Mouse (Mus musculus) midbrain, embryonic 14.5 days (tissue): ENCODE results near the gene Ube2t. TPM values are rescaled to one million over a fixed set of nuclear protein-coding genes. Genes with fewer than 3 reads are reported as not detected.
A peak's percentile ranks its signal among the peaks of the same experiment; 100 is the strongest.

Source experiments
- ATAC-seq: fragments of 200-750 bp; cut with Nextera tagmentation; 2 replicates; pipeline ENCODE4 v1.8.0; 2017; ENCODE audit warnings: moderate number of reproducible peaks, moderate library complexity; ENCODE audit not compliant: low FRiP score, low TSS enrichment
- DNase-seq: peaks from one replicate; pipeline ENCODE4 v3.0.0-alpha.2; 2015
- H3K27ac ChIP-seq: fragments of 300-500 bp; sonication (generic); replicated peaks from 2 replicates; pipeline ENCODE4 v1.5.1; 2014; ENCODE audit warnings: mild to moderate bottlenecking, low read depth, low read length, moderate library complexity
- H3K27me3 ChIP-seq: fragments of 300-500 bp; sonication (generic); 2 replicates; pipeline ENCODE4 v1.6.1; 2014; ENCODE audit warnings: low read length, control low read depth, mixed read lengths; ENCODE audit not compliant: control insufficient read depth, insufficient read depth
- H3K36me3 ChIP-seq: fragments of 300-500 bp; sonication (generic); 2 replicates; pipeline ENCODE4 v1.6.1; 2014; ENCODE audit warnings: low read length, control low read depth; ENCODE audit not compliant: control insufficient read depth, insufficient read depth
- H3K4me1 ChIP-seq: fragments of 300-500 bp; sonication (generic); 2 replicates; pipeline ENCODE4 v1.6.1; 2014; ENCODE audit warnings: mild to moderate bottlenecking, antibody characterized with exemption, low read length, control low read depth; ENCODE audit not compliant: control insufficient read depth, insufficient read depth
- H3K4me2 ChIP-seq: fragments of 300-500 bp; sonication (generic); 2 replicates; pipeline ENCODE4 v1.6.1; 2014; ENCODE audit warnings: mild to moderate bottlenecking, low read length, moderate library complexity
- H3K4me3 ChIP-seq: fragments of 300-500 bp; sonication (generic); replicated peaks from 2 replicates; pipeline ENCODE4 v1.5.1; 2014; ENCODE audit warnings: low read depth, low read length
- H3K9ac ChIP-seq: fragments of 300-500 bp; sonication (generic); replicated peaks from 2 replicates; pipeline ENCODE4 v1.6.1; 2014; ENCODE audit warnings: mild to moderate bottlenecking, low read length, moderate library complexity
- H3K9me3 ChIP-seq: fragments of 300-500 bp; sonication (generic); 2 replicates; pipeline ENCODE4 v1.6.1; 2016; ENCODE audit warnings: low read length, control low read depth, mixed read lengths; ENCODE audit not compliant: control insufficient read depth
- WGBS: fragments of 180-500 bp; shearing (Covaris S2); extraction: QIAGEN DNeasy Blood & Tissue Kit; methylation state at CpG from one replicate; pipeline ENCODE4 v1.1.7; 2014; 5-methylcytosine and 5-hydroxymethylcytosine counted together
- polyA plus RNA-seq: library from polyadenylated mRNA; unstranded; fragments of >200 nt; fragmentation: Nextera tagmentation; extraction: Ambion mirVana; gene quantifications from 2 replicates; pipeline ENCODE4 v1.2.1, GENCODE M21; 2014

Ube2t gene
- polyA plus RNA-seq, 1 experiment from 2014 or later = 11.7 TPM

DNA sequence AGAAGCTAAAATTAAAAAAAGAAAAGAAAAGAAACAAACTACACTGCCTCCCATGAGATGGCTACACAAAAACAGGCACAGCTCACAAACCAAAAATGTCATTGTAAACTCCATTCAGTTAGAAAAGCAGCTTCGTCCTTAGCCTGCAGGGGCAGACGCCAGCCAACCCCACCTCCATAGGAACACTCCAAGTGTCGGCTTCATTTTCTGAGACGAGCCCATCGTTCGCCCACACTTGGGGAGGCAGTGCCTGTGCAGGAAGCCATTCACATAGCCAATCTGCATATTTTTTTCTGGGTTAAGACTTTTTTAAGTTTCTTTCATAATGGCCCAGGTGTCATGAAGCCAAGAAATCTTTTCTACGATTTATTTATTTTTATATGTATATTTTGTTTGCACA lies 14.8 kb upstream of the Ube2t start:
- 80% methylated on average over 7 of the region's 7 CpGs for WGBS
- no peak overlapping the region for H3K27ac ChIP-seq
- ATAC-seq (no peak), DNase-seq (no peak)
- no peak overlapping the region for H3K9ac ChIP-seq
- no peaks in the 10 kb centered on the region for H3K9me3 ChIP-seq
- H3K4me1 ChIP-seq = no peaks in the 10 kb centered on the region
- H3K36me3 ChIP-seq = no peaks in the 10 kb centered on the region
- H3K27me3 ChIP-seq = no peaks in the 10 kb centered on the region
- no peak overlapping the region for H3K4me2 ChIP-seq
- no peak overlapping the region for H3K4me3 ChIP-seq

DNA sequence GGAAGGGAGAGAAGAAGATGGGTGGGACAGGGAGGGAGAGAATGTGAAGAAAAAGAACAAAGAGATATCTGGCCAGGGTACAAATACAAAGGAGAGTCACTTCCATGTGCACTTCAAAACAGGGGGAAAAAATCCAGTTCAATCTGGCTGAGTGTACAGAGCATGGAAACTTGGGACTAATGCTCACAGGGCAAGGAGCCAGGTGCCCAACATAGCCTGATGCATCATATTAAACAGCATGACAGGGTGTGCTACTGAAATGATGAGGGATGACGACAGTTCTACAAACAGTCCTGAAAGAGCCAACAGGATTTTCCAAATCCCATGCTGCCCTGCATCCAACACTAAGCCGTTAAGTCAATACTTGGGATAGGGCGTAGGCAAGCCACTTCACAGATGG lies 12.4 kb upstream of the Ube2t start:
- ATAC-seq (no peak), DNase-seq (peak; percentile 8)
- no peak overlapping the region for H3K4me3 ChIP-seq

DNA sequence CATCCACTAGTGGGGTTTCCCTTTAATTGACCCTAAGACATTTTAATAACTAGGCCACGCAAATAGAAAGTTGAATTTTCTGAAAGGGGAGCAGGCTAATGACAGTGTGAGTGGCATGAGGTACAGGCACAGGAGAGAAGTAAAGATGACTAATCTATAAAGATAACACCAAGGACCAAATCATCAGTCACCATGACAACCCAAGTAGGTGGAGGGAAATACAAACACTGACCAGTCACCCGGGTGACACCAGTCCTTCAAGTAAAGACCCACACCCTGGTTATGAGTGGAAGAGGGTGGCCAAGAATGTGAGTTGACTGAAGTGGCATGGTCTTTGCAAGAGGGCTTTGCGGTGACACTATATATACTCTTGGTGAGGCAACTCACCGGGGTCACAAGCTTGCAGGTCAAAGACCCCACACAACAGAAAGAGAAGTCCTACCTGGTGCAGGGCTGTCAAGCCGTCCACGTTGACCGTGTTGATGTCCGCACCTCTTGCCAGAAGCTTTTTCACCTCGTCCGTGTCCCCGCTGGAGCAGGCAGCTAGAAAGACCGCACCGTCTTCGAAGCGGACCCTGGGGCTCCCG lies 7.2 kb upstream of the Ube2t start:
- H3K4me1 ChIP-seq = peaks cover 14% of the 10 kb centered on the region
- H3K9me3 ChIP-seq = no peaks in the 10 kb centered on the region
- H3K9ac ChIP-seq = peak overlapping the region; percentile 82
- peak overlapping the region; percentile 78 for H3K4me2 ChIP-seq
- no peaks in the 10 kb centered on the region for H3K27me3 ChIP-seq
- DNase-seq = no peak
- peak overlapping the region; percentile 78 for H3K4me3 ChIP-seq
- peak; percentile 44 for ATAC-seq
- 4% methylated on average over 16 of the region's 16 CpGs for whole genome bisulfite sequencing
- peak overlapping the region; percentile 93 for H3K27ac ChIP-seq
- H3K36me3 ChIP-seq = no peaks in the 10 kb centered on the region

More for the DNA sequence above, 12.4 kb upstream of the Ube2t start:
- Histone ChIP-seq H3K4me2 (no peak overlapping the region), H3K27ac (no peak overlapping the region), H3K9me3 (no peaks in the 10 kb centered on the region), H3K36me3 (no peaks in the 10 kb centered on the region), H3K27me3 (no peaks in the 10 kb centered on the region), H3K9ac (no peak overlapping the region), H3K4me1 (peaks cover 11% of the 10 kb centered on the region)
- WGBS = 85% methylated on average over 3 of the region's 3 CpGs

DNA sequence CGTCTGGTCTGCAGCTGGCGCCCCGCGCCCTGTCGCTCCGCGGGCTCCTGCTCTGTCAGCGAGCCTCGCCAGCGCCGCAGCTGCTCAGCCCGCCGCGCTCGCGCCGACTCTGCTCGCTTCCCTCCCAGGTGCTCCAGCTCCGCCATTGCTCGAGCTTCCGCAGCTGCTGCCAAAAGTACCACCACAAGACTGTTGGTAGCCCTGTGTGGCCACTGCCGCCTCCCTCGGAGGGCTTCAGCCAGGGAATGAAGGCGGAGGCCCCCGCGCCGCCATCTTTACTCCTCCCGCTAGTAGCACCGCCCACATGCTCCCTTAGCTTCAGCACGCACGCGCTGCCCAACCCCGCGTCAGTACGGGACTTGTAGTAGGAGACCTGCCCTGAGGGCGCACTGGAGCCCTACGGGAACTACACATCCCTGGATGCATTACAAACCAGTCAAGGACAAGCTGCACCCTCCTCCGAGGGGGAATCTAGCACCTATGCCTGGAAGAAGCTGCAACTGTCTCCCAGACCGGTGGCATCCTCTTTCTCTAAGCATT lies 6.7 kb upstream of the Ube2t start, which contains the start of gene Ppp1r12b:
Gene Ppp1r12b (minus strand): TSS at position 306 of the 540 bp plus-strand sequence.
- Histone ChIP-seq H3K27ac (peak within 1 kb of the TSS; percentile 93), H3K9me3 (no peaks in the 10 kb centered on the region), H3K27me3 (no peaks in the 10 kb centered on the region), H3K4me1 (peaks cover 14% of the 10 kb centered on the region), H3K36me3 (no peaks in the 10 kb centered on the region), H3K9ac (peak within 1 kb of the TSS; percentile 82), H3K4me2 (peak within 1 kb of the TSS; percentile 78), H3K4me3 (peak within 1 kb of the TSS; percentile 78)
- ATAC-seq (peak; percentile 97), DNase-seq (peak; percentile 99)
- WGBS = under 1% methylated on average over 39 of the region's 39 CpGs

DNA sequence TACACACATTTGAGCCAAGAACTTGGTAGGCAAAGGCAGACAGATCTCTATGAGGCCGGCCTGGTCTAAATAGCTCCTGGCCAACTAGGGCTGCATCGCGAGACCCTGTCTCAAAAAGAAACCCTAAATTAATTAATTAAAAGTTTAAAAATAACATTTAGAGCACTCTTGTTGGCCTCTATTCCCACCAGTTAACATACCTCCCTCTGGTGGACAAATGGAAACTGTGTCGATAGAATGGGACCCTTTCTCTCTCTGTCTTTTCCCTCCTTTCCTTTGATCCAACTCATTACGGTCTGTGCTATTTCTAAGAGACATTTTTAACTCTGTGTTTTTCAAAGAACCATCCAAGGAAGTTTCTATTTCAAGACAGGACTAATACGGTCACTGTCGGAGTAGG lies 1.7 kb upstream of the Ube2t start:
- peaks cover 6% of the 10 kb centered on the region; the same call in 1 of the 2 replicates for H3K27me3 ChIP-seq
- ATAC-seq = no peak
- H3K9ac ChIP-seq = no peak overlapping the region
- H3K4me2 ChIP-seq = no peak overlapping the region
- no peak overlapping the region for H3K4me3 ChIP-seq
- H3K9me3 ChIP-seq = no peaks in the 10 kb centered on the region
- H3K36me3 ChIP-seq = no peaks in the 10 kb centered on the region
- 65% methylated on average over 7 of the region's 7 CpGs for WGBS
- no peak for DNase-seq
- 0 out of 2 replicates have a peak, but pooled peaks cover 7% of the 10 kb centered on the region for H3K4me1 ChIP-seq
- H3K27ac ChIP-seq = no peak overlapping the region

DNA sequence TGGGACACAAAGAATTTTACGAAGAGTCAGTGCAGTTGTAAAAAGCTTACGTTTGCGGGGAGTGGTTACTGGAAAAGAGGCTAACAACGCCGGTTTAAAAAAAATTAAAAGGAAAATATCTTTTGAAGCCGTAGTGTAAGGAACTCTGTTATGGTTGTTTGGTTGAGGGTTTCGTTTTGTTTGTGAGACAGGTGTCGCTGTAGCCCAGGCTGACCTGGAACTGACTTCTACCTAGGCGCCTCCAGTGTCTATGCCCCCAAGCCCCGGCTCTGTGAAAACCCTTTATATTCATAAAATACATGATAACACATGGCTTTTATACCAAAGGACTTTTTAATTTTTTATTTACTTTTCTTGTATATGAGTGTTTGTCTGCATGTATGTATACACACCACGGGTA lies 456 bp downstream of the Ube2t start:
- 0 out of 2 replicates have a peak, but pooled peaks cover 7% of the 10 kb centered on the region for H3K4me1 ChIP-seq
- peak overlapping the region; percentile 36 for H3K9ac ChIP-seq
- ATAC-seq (no peak), DNase-seq (peak; percentile 53)
- H3K36me3 ChIP-seq = no peaks in the 10 kb centered on the region
- WGBS = 3% methylated on average over 11 of the region's 11 CpGs
- peaks cover 6% of the 10 kb centered on the region; the same call in 1 of the 2 replicates for H3K27me3 ChIP-seq
- H3K9me3 ChIP-seq = no peaks in the 10 kb centered on the region
- no peak overlapping the region for H3K27ac ChIP-seq
- peak overlapping the region; percentile 56 for H3K4me2 ChIP-seq
- H3K4me3 ChIP-seq = peak overlapping the region; percentile 52

DNA sequence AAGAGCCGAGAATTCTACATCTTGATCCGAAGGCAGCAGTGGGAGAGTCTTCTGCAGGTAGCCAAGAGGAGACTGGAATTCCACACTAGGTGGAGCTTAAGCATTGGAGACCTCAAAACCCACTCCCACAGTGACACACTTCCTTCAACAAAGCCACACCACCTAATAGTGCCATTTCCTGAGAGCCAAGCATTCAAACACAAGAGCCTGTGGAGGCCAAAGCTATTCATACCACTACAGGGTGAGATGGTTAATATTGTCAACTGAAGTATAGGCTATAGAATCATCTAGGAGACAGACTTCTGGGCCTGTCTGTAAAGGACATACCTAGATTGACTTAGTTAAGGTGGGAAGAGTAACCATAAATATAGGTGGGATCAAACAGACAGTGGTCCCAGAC lies 3.1 kb downstream of the Ube2t start:
- H3K36me3 ChIP-seq = peaks cover 7% of the 10 kb centered on the region; the same call in 1 of the 2 replicates
- no peaks in the 10 kb centered on the region for H3K9me3 ChIP-seq
- 94% methylated on average over 2 of the region's 2 CpGs for WGBS
- ATAC-seq (no peak), DNase-seq (no peak)
- no peak overlapping the region for H3K4me2 ChIP-seq
- 0 out of 2 replicates have a peak, but pooled peaks cover 7% of the 10 kb centered on the region for H3K4me1 ChIP-seq
- peaks cover 6% of the 10 kb centered on the region; the same call in 1 of the 2 replicates for H3K27me3 ChIP-seq
- no peak overlapping the region for H3K27ac ChIP-seq
- H3K9ac ChIP-seq = no peak overlapping the region
- H3K4me3 ChIP-seq = no peak overlapping the region

DNA sequence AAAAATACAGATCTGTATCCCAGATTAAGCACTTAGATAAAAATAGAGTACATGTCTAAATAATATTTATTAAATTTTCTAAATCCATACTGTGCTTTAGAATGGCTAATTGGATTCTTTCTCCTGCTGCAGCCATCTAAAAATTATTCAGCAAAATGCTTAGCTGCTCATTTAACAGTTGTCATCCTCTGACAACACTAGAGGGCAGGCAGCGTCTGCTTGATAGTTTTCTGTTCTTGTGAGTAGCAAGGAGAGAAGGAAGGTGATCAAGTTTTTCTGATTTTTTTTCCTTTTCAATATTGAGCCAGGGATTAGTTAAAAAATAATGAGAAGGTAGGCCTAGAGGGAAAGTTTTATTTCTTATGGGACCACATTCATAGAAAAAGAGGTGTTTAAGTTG lies 10.6 kb downstream of the Ube2t start:
- 65% methylated on average over 1 of the region's 1 CpGs for WGBS
- no peaks in the 10 kb centered on the region for H3K4me1 ChIP-seq
- H3K4me3 ChIP-seq = no peak overlapping the region
- no peak overlapping the region for H3K9ac ChIP-seq
- no peak overlapping the region for H3K27ac ChIP-seq
- no peaks in the 10 kb centered on the region for H3K9me3 ChIP-seq
- peak; percentile 57 for DNase-seq
- no peak overlapping the region for H3K4me2 ChIP-seq
- ATAC-seq = no peak
- H3K27me3 ChIP-seq = no peaks in the 10 kb centered on the region
- H3K36me3 ChIP-seq = peaks cover 18% of the 10 kb centered on the region
